Mouse (Mus musculus) layer of hippocampus, adult 9-11 months (tissue): ENCODE data around the gene Afm.
A peak's percentile ranks its signal among the peaks of the same experiment; 100 is the strongest.

Experiments used
- DNase-seq: peaks from one replicate; pipeline ENCODE4 v3.0.0; 2022

The Afm gene

DNA sequence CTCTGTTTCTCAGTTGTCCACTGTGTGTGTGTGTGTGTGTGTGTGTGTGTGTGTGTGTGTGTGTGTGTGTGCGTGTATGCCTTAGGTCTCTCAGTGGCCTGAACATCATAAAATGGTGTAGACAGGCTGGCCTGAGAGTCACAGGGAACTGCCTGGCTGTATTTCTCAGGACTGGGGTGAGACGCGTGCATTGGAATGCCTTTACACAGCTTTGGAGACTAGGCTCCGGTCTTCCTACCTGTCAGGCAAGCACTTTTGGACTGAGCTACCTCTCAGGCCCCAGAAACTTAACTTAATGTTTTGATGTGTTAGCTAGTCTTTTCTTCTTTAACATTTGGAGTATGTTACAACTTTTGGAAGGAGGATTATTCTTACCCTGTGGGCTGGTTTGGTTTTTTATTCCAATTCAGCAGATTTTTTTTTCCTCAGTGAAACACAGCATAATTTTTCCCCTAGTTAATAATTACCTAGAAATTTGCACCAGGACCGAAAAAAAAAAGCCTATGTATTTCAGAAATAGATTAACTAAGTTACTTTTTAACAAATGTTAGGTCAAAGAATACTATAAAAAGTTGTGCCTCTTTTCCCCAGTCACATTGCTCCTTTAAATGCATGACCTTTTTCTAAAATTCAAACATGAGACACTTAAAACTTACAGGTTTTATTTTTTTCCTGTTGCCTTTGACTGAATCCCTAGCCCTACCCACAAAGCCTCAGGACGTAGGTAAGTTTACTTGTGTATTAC is at the start of gene Afm:
Gene Afm (plus strand): TSS at position 577 of the 745 bp plus-strand sequence.
- DNase-seq, result no peak

DNA sequence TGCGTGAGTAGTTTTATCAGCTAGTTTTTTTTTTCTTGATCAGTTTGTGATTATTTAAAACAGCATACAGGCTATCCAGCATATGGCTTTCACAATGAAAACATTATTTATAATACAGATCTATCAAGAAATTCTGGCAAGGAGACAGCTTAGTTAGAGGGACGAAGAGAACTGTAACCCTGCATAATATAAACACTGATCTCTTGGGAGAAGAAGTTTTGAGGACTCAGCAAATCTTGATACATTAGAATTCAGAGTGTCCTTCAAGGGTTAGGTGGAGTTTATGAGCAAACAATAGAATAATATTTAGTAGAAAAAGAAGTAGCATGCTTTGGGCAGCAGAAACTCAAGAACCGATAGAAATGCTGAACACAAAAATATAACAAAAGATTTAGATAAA is 47.9 kb upstream of the Afm start:
- no peak for DNase-seq

DNA sequence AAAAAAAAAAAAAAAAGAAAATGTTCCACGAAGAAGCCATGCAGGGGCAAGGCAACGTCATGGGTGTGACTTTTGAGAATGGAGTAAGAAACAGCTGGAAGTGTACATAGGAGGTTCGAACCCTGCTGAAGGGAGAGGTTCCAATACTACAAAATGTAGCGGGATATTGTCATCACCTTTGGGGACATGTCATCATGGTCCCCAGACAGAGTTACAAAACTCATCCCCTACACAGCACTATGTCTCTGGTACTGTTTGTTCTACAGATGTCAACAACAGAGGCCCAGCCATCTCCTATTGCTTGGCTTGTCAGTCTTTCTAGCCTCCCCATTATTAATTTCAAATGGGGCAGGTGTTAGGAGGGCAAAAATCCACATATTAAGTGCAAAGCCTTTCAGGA is 44.8 kb upstream of the Afm start:
- no peak for DNase-seq

DNA sequence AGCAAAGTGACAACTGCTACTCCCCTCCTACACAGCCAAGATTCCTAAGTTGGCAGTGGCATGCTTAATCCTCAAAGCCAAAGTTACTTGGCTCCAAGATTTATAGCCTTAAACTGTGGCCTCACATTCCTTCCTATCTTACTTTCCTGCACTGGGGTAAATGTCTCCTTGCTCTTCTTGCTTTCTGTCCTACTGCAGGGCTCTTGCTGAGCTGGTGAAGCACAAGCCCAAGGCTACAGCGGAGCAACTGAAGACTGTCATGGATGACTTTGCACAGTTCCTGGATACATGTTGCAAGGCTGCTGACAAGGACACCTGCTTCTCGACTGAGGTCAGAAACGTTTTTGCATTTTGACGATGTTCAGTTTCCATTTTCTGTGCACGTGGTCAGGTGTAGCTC is 44.4 kb upstream of the Afm start:
- DNase-seq, result no peak

DNA sequence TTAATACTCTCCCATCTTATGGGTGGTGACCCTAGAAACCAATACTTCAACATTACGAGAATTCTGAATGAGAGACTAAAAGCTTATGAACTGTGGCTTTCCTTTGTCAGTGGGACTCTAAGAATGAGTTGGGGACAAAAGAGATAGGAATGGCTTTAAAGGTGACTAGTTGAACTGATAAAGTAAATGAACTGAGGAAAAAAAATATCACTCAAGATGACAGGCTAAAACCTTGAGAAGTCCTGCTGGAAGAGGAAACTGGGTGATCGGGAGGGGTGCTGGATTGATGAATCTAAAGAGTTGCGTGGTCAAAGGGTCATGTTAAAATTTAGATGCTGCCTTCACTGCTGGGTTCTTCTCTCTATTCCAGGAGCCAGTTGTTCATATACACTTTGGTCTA is 42.0 kb upstream of the Afm start:
- DNase-seq, result no peak

DNA sequence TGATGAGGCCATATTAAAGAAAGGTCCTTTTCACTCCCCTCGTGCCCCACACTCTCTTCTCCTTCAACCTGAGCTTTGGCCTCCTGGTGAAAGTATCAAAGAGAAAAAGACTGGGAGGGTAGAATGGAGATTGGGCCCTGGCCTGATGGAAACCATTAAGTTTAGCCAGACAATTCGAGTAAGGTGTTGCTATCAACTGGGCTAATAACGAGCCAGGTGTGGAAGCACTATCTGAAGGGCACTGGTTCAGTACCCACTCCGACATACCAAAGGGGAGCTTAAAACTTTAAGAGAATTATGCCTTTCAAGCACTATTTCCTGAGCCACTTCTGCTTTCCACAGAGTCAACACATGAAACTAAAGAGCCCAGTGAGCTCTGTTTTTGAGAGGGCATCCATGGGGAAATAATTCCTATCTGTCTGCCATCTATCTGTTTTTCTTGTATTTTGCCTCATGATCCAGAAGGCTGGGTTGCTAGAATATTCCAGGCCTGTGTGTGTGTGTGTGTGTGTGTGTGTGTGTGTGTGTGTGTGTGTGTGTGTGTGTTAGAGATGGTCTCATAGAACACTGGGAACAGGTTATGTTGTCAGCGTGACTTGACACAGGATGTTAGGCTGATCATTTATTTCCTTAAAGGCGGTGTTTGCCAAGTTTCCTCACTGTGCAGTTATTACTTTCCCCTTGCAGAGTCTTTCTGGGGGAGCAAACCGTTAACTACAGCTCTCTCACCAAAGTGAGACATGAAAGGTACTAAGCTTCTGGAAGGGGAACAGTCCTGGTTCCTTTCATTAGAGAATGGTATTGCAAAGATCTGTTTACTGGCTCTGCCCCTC is 41.2 kb upstream of the Afm start:
- DNase-seq, result no peak

DNA sequence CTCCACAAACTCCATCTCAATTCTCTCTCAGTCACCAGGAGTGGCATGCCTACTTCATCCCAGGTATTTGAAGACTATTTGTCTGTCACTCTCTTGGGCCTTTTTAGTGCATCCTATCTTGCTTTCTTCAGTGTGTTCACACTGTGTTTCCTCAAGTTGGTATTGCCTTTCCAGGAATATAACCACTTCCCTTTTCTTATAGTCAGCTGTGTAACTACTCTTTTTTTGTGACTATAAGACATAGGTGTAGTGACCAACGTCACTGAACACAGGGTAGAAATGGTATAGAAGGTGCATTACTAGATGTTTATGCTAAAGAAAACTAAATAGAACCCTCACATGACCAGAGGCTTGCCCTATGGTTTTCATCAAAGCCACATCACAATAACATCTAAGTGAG is 39.8 kb upstream of the Afm start:
- DNase-seq, result no peak

DNA sequence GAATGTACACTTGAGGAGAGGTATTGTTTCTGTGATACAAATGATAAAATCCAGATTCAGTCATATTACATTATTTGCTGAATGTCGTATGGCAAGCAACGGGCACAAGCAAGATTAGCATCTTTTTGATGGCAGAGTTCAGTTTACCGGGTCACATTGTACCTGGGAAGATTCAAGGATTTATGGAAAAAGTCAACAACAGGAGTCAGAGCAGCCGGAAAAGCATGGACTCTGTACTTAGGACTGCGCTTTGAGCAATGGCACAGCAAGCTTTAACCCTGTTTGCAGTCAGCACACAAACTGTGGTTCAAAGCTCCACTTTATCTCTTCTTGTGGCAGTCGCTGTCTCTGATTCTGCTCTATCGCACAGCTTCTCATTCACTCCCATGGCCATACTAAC is 33.1 kb upstream of the Afm start:
- DNase-seq, result no peak

DNA sequence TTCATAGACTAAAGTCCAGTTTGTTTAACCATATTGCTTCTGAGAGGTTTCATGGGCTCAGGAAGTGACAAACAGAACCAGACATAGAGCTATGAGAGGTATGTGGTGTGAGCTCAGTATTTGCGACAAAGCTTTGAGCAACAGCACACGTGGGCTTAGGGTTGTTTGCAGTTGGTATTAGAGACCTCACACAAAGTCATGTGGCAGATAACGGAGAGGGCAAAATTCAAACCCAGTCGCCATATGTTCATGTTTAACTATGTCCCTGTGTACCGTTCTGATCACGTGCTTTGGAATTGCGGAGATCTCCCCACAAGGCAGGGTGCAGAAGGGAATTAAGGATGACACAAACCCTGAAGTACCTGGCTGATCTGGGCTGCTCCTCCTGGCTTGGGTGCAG is 30.4 kb upstream of the Afm start:
- no peak for DNase-seq

DNA sequence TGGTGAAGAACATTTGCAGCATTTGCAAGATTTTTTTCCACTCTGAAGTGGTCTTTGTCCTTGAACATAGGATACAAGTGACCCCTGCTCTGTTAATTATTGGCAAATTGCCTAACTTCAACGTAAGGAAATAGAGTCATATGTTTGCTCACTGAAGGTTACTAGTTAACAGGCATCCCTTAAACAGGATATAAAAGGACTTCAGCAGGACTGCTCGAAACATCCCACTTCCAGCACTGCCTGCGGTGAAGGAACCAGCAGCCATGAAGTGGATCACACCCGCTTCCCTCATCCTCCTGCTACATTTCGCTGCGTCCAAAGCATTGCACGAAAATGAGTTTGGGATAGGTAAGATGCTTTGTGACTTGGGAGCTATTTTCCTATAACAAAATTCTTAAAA is 28.2 kb upstream of the Afm start, which contains the start of gene Afp:
Gene Afp (plus strand): TSS at position 220 of the 400 bp plus-strand sequence.
- no peak for DNase-seq

DNA sequence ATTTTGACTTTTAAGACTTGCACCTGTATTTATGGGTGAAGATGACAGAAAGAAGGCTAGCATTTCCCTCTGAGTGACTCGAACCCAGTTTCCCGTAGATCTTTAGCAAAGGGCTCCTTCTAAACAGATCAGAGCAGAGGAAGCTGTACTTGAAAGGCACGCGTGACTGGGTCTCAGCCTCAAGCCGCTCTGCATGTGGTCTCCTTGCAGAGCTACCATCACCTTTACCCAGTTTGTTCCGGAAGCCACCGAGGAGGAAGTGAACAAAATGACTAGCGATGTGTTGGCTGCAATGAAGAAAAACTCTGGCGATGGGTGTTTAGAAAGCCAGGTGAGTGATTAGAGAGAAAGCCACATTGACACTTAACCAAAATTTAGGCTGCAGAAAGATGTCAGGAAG is 26.3 kb upstream of the Afm start:
- no peak for DNase-seq

DNA sequence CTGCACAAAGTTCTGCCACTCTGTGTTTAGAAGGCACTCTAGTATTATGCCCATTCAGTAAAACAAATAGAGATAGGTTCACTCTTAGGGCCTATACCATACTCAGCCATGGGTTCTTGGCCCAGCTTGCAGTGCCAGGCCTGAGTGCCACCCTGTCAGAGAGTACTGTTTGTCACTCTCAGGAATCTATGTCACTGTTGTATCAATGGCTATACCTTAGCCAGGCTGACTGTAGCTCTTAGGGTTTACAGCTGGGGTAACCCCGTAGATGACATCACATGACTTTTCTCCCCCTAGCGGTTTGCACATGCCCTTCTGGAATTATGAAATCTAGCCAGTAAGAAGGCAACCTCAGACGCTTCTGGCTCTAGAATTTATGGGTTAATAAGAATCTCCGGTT is 24.4 kb upstream of the Afm start:
- DNase-seq, result no peak

DNA sequence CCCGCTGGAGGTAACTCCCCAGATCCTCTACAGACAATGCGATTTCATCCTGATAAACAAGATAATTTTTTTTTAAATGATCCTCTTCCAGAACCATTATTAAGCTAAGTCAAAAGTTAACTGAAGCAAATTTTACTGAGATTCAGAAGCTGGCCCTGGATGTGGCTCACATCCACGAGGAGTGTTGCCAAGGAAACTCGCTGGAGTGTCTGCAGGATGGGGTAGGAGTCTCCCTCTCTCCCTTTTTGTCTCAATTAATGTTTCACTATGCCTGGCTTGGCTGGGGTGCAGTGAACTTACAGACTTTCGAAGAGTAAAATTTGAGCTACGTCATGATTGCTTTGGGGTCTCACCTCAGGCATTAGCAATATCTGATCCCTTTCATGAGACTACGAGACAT is 19.2 kb upstream of the Afm start:
- no peak for DNase-seq

DNA sequence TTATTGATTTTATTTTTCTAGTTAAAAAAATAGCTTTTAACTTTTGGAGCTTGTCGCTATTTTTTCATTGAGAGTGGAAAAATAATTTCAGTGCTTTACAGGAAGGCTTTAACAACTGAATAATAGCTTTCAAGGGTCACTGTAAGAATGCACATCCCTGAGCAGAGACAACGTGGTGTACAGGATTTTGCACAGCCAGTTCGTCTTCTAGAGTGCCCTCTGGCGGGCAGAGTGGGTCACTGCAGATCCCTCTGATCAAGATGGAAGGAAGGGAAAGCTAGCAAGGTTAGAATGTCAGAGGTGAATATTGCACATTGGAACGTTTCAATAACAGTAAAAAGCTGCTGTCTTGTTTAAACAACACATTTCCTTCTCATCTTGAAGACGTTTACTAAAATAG is 18.0 kb upstream of the Afm start:
- peak; percentile 56 for DNase-seq

DNA sequence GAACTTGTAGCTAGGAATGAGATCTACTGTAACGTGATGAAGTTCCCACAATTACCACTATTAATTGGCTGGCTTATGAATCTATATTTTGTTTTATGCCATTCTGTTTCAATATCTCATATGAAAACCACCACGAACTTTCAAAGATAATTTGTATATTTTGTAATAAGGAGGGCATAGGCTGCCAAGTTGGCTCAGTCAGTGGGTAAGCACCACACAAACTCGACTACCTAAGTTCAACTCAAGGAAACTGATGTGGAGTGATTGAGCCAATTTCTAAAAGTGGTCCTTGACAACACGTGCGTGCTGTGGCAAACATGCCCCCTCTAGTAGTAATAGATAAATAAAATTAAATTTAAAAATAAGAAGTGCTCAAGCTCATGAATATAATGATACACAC is 17.0 kb upstream of the Afm start:
- no peak for DNase-seq

DNA sequence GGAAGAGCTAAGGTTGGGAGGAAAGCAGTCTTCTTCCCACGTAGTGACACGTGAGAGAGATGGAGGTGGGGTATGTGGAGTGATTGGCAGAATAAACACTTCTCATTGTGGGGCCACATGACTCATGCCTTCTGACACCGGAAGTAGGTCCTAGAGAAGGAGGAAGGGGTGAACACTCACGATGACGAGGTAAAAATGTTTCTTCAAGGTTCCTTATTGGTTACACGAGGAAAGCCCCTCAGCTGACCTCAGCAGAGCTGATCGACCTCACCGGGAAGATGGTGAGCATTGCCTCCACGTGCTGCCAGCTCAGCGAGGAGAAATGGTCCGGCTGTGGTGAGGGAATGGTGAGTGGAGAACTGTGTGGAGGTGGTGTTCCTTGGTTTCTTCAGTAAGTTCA is 14.0 kb upstream of the Afm start:
- no peak for DNase-seq

DNA sequence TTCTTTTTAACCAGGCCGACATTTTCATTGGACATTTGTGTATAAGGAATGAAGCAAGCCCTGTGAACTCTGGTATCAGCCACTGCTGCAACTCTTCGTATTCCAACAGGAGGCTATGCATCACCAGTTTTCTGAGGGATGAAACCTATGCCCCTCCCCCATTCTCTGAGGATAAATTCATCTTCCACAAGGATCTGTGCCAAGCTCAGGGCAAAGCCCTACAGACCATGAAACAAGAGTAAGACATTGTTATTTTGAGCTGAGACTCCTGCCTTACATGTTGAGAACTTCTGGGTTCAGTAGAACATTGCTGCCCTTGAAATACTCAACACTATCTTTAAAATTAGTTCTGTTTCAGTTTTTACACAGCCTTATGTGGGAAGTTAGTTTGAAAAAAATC is 12.2 kb upstream of the Afm start:
- DNase-seq, result no peak

DNA sequence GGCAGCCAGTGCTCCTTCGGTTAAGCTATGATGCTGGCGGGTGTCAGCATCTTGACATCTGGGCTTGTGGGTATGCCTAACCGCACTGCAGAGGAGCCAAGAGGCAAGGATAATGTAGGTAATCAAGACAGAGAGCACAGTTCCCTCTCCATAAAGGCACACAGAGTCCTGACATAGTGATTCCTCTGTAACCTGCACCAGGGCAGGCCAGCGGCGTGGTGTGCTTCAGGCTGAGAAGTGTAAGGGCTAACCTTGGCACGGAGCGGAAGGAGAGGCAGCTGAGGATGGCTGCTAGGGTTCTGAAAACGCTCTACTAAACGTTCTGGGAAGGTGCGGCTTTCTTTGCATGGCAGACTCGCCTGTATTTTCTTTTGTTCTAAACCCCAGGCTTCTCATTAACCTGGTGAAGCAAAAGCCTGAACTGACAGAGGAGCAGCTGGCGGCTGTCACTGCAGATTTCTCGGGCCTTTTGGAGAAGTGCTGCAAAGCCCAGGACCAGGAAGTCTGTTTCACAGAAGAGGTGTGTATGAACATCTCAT is 11.3 kb upstream of the Afm start:
- no peak for DNase-seq

DNA sequence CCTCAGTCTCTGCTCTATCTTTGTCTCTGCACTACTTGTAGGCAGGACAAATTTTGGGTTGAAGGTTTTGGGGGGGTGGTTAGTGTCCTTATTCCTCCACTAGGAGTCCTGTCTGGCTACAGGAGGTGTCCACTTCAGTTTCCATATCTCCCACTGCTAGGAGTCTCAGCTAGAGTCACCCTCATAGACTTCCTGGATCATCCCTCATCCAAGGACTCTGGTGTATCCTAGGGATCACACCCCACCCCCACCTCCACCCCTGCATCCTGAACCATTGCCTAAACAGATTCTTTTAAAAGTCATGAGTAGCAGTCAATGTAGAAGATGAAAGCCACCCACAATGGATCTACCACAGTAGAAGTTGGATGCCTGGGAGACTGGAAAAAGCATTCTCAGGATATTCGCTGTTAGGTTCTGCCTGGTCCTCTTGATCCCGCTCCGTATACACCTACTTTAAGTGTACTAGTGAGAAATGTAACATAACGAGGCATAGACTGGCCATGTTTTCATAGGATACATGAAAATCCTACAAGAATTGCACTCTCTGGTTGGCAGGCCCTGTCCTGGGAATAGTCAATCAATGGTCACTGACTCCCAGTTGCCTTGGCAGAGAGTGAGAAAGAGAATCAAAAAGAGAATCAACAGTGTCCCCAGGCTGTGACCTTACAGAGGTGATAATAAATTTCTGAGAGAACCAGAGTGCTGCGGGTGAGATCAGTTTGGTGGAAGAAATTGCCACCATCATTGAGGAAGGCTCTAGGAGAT is 8.7 kb upstream of the Afm start:
- no peak for DNase-seq

DNA sequence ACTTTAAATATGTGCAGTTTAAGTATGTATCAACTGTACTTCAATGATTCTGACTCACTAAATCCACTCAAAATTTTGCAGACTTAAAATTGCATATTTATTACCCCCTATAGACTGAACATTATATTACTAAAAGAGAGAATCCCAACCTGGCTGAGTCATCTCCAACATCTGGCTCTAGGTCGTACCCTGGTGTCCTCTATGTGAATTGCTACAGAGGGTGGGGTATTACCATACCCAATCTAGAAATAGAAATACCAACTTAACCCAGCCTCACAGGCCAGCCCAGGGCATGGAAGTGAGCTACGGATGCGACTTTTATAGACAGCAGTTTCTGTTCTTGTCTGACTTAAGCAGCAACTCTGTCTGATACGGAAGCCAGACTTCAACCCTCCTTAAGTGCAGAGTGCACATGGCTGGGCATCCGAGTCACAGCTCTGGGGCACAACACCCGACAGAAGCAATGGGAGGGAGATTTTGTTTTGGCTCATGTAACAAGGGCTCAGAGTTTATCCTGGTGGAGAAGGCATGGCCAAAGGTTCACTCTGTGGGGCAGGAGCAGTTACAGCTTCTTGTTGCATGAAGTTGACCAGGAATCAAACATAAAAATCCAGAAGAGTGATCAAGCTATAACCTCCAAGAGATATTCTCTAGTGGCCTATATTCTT is 6.3 kb upstream of the Afm start:
- DNase-seq, result peak; percentile 73

DNA sequence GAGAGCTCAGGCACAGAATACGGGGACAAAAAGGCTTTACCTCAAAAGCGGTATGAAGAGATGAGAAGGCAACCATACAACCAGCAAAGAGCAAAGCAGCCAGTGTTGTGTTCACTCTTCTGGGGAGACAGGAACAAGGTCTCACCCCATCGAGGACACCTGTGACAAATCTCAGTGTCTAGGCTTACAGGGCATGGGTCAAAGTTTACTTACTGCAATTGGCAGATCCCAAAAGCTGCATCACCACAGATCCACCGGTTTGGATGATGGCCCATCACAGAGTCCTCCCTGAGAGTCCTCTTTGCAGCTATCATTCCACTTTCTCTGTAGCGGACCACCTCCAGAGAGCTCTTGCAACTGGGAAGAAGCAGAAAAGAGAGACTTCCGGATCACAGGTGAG is 3.2 kb upstream of the Afm start:
- no peak for DNase-seq

DNA sequence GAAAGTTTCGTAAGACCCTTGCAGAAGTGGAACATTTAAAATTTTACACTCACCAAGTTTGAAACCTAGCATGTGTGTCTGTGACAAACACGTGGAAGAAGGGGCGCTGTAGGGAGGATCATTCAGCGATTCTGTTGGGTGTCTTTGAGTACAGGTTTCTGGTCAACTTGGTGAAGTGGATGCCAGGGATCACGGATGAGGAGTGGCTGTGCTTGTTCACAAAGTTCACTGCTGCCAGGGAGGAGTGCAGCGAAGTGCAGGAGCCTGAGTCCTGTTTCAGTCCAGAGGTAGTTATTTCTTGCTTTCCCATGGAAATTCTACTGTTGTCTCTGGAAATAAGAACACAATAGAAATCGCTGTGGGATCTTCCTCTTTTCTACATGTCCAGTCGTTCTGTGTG is 32.5 kb downstream of the Afm start:
- no peak for DNase-seq

DNA sequence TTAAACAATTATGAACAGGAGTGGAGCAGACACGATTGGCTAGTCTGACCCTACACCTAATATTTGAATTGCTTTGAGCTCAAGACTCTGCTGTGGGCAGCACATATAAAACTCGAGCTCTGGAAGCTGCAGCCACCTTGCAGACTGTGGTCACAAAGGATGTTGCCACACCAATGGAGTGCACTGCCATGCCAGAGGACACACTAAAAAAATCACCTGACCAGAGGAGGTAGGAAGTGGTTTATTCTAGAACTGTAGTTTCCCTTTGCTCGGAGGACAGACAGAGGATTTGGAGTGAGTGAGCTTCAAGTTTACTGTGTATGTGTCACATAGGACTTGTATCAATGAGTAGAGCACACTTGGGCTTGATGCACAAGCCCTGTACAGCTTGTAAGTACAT is 37.3 kb downstream of the Afm start:
- DNase-seq, result no peak
